Mouse (Mus musculus) MEL (cell line): ENCODE data around the gene Srcin1. TPM values are rescaled to one million over a fixed set of nuclear protein-coding genes. Genes with fewer than 3 reads are reported as not detected.

Source experiments
- DNase-seq: peaks from one replicate; pipeline ENCODE4 v3.0.0; 2011; ENCODE audit warnings: low read depth, low spot score
- H3K27ac ChIP-seq: 2 replicates; pipeline ENCODE4 v1.5.1; 2012; ENCODE audit warnings: low read depth, mild to moderate bottlenecking, control low read depth, low read length, moderate library complexity; ENCODE audit not compliant: control insufficient read depth
- H3K27me3 ChIP-seq, 2 experiments: fragments of 150-350 bp in 1 of 2; sonication (generic) in 1 of 2; 2 replicates each; pipeline ENCODE4 v1.6.1; 2012; ENCODE audit warnings: low read length in 2 of 2, mild to moderate bottlenecking in 2 of 2, improper control_type of control experiment in 1 of 2, moderate library complexity in 1 of 2; ENCODE audit not compliant: insufficient read depth in 2 of 2, control insufficient read depth in 1 of 2
- H3K36me3 ChIP-seq, 2 experiments: 2 replicates each; pipeline ENCODE4 v1.6.1; 2012 to 2014; ENCODE audit warnings: low read length in 2 of 2, improper control_type of control experiment in 1 of 2, inconsistent platforms in 1 of 2, mild to moderate bottlenecking in 1 of 2; ENCODE audit not compliant: insufficient read depth in 2 of 2, control insufficient read depth in 1 of 2
- H3K4me1 ChIP-seq, 2 experiments: fragments of 150-350 bp in 1 of 2; sonication (generic) in 1 of 2; 2 replicates each; pipeline ENCODE4 v1.6.1; 2012; ENCODE audit warnings: low read length in 2 of 2, improper control_type of control experiment in 1 of 2, mild to moderate bottlenecking in 1 of 2; ENCODE audit not compliant: insufficient read depth in 2 of 2, control insufficient read depth in 1 of 2
- H3K4me3 ChIP-seq, 2 experiments: fragments of 150-350 bp in 1 of 2; sonication (generic) in 1 of 2; 2 replicates each; pipeline ENCODE4 v1.5.1; 2012; ENCODE audit warnings: low read depth in 2 of 2, low read length in 2 of 2, mild to moderate bottlenecking in 2 of 2, moderate library complexity in 2 of 2, control low read depth in 1 of 2, improper control_type of control experiment in 1 of 2; ENCODE audit not compliant: control insufficient read depth in 1 of 2, insufficient read depth in 1 of 2
- H3K79me2 ChIP-seq: 2 replicates; pipeline ENCODE4 v1.6.1; 2012; ENCODE audit warnings: mild to moderate bottlenecking, low read length, moderate library complexity; ENCODE audit not compliant: control insufficient read depth, poor library complexity, insufficient read depth
- H3K9ac ChIP-seq: 2 replicates; pipeline ENCODE4 v1.6.1; 2012; ENCODE audit warnings: low read depth, mild to moderate bottlenecking, control low read depth, low read length, moderate library complexity; ENCODE audit not compliant: control insufficient read depth, poor library complexity, severe bottlenecking
- H3K9me3 ChIP-seq: fragments of 150-350 bp; sonication (generic); replicated peaks from 2 replicates; pipeline ENCODE4 v1.6.1; 2012; ENCODE audit warnings: mild to moderate bottlenecking, low read length, improper control_type of control experiment, moderate library complexity; ENCODE audit not compliant: insufficient read depth
- CTCF ChIP-seq, 3 experiments: IDR thresholded peaks in 2 of 3; conservative IDR thresholded peaks in 1 of 3; 2 replicates each; pipeline ENCODE4 v1.5.1; 2011 to 2012; ENCODE audit warnings: low read length in 3 of 3, low read depth in 2 of 3, mild to moderate bottlenecking in 2 of 3, improper control_type of control experiment in 1 of 3, inconsistent platforms in 1 of 3, mixed read lengths in 1 of 3, moderate library complexity in 1 of 3; ENCODE audit not compliant: control insufficient read depth in 1 of 3, insufficient read depth in 1 of 3, poor library complexity in 1 of 3, severe bottlenecking in 1 of 3
- E2F4 ChIP-seq: IDR thresholded peaks from 2 replicates; pipeline ENCODE4 v1.6.1; 2011; ENCODE audit warnings: low read depth, low read length, improper control_type of control experiment, borderline replicate concordance
- ELF1 ChIP-seq: IDR thresholded peaks from 2 replicates; pipeline ENCODE4 v1.6.1; 2014; ENCODE audit warnings: low read depth, mild to moderate bottlenecking, inconsistent platforms, low read length, improper control_type of control experiment, moderate library complexity
- ETS1 ChIP-seq: IDR thresholded peaks from 2 replicates; pipeline ENCODE4 v1.6.1; 2012; ENCODE audit warnings: low read depth, mild to moderate bottlenecking, inconsistent platforms, low read length, improper control_type of control experiment, moderate library complexity
- GABPA ChIP-seq: IDR thresholded peaks from 2 replicates; pipeline ENCODE4 v1.6.1; 2012; ENCODE audit warnings: low read depth, mild to moderate bottlenecking, inconsistent platforms, low read length, improper control_type of control experiment, moderate library complexity
- GATA1 ChIP-seq: IDR thresholded peaks from 2 replicates; pipeline ENCODE4 v1.6.1; 2011; ENCODE audit warnings: low read depth, low read length, improper control_type of control experiment
- HCFC1 ChIP-seq: IDR thresholded peaks from 2 replicates; pipeline ENCODE4 v1.6.1; 2012; ENCODE audit warnings: low read depth, mild to moderate bottlenecking, inconsistent platforms, low read length, improper control_type of control experiment, moderate library complexity
- KAT2A ChIP-seq: conservative IDR thresholded peaks from 2 replicates; pipeline ENCODE4 v1.6.1; 2012; ENCODE audit warnings: low read depth, low read length, improper control_type of control experiment, inconsistent platforms
- MAFK ChIP-seq: IDR thresholded peaks from 2 replicates; pipeline ENCODE4 v1.6.1; 2011; ENCODE audit warnings: low read depth, mild to moderate bottlenecking, low read length, improper control_type of control experiment, borderline replicate concordance
- MAZ ChIP-seq: IDR thresholded peaks from 2 replicates; pipeline ENCODE4 v1.6.1; 2012; ENCODE audit warnings: low read depth, mild to moderate bottlenecking, inconsistent platforms, low read length, improper control_type of control experiment
- MXI1 ChIP-seq: IDR thresholded peaks from 2 replicates; pipeline ENCODE4 v1.6.1; 2011; ENCODE audit warnings: mild to moderate bottlenecking, low read depth, low read length, improper control_type of control experiment
- POLR2AphosphoS2 ChIP-seq: IDR thresholded peaks from 2 replicates; pipeline ENCODE4 v1.6.1; 2011; ENCODE audit warnings: low read length, improper control_type of control experiment
- RAD21 ChIP-seq: IDR thresholded peaks from 2 replicates; pipeline ENCODE4 v1.6.1; 2011; ENCODE audit warnings: mild to moderate bottlenecking, low read depth, low read length, improper control_type of control experiment
- RCOR1 ChIP-seq: IDR thresholded peaks from 2 replicates; pipeline ENCODE4 v1.6.1; 2012; ENCODE audit warnings: low read depth, mild to moderate bottlenecking, inconsistent platforms, low read length, improper control_type of control experiment
- SIN3A ChIP-seq: IDR thresholded peaks from 2 replicates; pipeline ENCODE4 v1.6.1; 2012; ENCODE audit warnings: low read length, improper control_type of control experiment, inconsistent platforms
- TAL1 ChIP-seq: IDR thresholded peaks from 2 replicates; pipeline ENCODE4 v1.6.1; 2012; ENCODE audit warnings: mild to moderate bottlenecking, inconsistent platforms, low read length, moderate library complexity, mixed read lengths
- TBP ChIP-seq: IDR thresholded peaks from 2 replicates; pipeline ENCODE4 v1.8.0; 2011; ENCODE audit warnings: low read depth, low read length, improper control_type of control experiment
- UBTF ChIP-seq: IDR thresholded peaks from 2 replicates; pipeline ENCODE4 v1.6.1; 2012; ENCODE audit warnings: low read depth, mild to moderate bottlenecking, inconsistent platforms, low read length, improper control_type of control experiment, moderate library complexity, borderline replicate concordance; ENCODE audit not compliant: insufficient read depth
- USF2 ChIP-seq, 2 experiments: IDR thresholded peaks; 2 replicates each; pipeline ENCODE4 v1.6.1; 2011 to 2012; ENCODE audit warnings: improper control_type of control experiment in 2 of 2, low read length in 2 of 2, borderline replicate concordance in 1 of 2, inconsistent platforms in 1 of 2, low read depth in 1 of 2, mild to moderate bottlenecking in 1 of 2; ENCODE audit not compliant: insufficient read depth in 1 of 2
- ZMIZ1 ChIP-seq: IDR thresholded peaks from 2 replicates; pipeline ENCODE4 v1.6.1; 2012; ENCODE audit warnings: low read depth, mild to moderate bottlenecking, inconsistent platforms, low read length, improper control_type of control experiment, moderate library complexity
- ZNF384 ChIP-seq: IDR thresholded peaks from 2 replicates; pipeline ENCODE4 v1.6.1; 2012; ENCODE audit warnings: low read depth, mild to moderate bottlenecking, inconsistent platforms, low read length, improper control_type of control experiment
- polyA plus RNA-seq, 2 experiments: library from polyadenylated mRNA; stranded (reverse) in 1 of 2; unstranded in 1 of 2; fragments of >175 nt in 1 of 2; fragments of >200 nt in 1 of 2; gene quantifications; 2 replicates each; pipeline versions ENCODE4 v1.2.1 to v1.2.4; 2012; ENCODE audit warnings: low replicate concordance in 2 of 2, low read depth in 1 of 2; ENCODE audit not compliant: insufficient read length in 2 of 2, insufficient read depth in 1 of 2, missing spikeins in 1 of 2
- total RNA-seq: library from RNA; depleted of rRNA; stranded (reverse); fragments of 300-350 nt; gene quantifications from 2 replicates; pipeline ENCODE4 v1.2.3, GENCODE M21; 2012

The Srcin1 gene
- total and polyA plus RNA-seq, 3 experiments, result 0.04 to 0.10 TPM; not detected in 1

DNA sequence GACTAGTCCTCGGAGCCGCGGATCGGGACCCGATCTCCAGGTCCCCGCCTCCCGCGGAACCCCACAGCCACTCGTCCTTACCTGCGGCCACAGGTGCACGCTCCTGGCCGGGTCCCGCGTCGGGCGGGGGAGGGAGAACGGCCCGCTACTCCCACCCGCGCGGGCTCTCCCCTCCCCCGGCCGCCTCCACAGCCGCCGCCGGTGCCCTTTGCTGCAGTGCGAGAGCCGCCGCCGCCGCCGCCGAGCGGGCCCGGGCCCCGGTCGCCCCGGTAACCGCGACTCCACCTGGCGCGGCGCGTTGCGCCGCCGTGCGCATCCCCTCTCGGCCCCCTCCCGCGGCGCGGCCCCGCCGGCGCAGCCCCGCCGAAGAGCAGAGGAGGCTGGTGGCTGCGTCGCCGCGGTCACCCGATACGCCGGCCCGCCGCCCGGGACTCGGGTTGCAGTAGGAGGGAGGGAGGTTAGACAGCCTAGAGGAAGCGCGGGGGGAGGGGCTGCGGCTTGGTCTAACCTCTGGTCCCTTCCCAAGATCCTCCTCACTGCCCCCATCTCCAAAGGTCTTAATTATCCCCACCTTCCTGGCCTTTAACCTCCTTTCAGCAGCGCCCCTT is 29.1 kb downstream of the Srcin1 start:
- H3K36me3 ChIP-seq, result no peaks in the 10 kb centered on the region
- H3K27ac ChIP-seq, result no peak overlapping the region
- no peak overlapping the region for H3K4me3 ChIP-seq
- H3K79me2 ChIP-seq, result no peaks in the 10 kb centered on the region
- H3K4me1 ChIP-seq, result no peaks in the 10 kb centered on the region
- TF ChIP-seq RCOR1 (no peak), E2F4 (no peak), UBTF (no peak), KAT2A (no peak), TAL1 (no peak), ETS1 (no peak), POLR2AphosphoS2 (no peak), GATA1 (no peak), SIN3A (no peak), ZMIZ1 (no peak), GABPA (no peak)
- no peaks in the 10 kb centered on the region for H3K9me3 ChIP-seq
- no peak overlapping the region for H3K9ac ChIP-seq
- no peak for DNase-seq
- H3K27me3 ChIP-seq, result peaks cover 34 to 49% of the 10 kb centered on the region in 2 experiments

DNA sequence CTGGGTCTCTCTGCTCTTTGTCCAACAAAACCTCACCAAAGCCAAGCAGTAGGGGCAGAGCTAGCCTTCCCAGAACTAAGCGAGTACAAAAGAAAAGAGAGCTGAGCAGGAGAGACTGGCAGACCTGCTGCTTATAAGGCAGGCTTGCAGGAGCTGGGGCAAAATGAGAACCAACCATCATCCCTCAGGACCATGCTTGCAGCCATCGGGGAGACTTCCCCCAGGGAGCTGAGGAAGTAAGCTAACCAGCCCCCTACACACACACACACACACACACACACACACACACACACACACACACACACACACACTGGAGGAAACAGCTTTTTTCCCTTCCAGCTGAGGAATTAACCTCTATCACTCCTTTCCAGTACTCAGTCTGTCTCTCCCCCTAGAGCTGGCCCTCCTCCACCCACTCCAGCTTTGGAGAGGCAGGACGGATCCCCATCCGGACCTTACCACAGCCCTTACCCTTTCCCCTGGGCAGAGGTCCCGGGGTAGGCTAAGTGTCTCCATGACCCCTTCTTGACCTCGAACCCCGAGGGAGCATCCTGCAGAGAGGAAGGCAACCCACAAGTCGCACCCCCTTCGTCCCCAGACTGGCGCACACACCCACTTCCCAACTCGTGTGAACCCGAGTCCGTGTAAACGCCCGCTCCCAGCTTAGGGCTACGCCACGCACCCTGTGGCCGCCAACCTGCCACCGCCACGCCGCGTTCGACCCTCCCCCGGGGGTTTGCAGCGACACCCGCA is 30.0 kb downstream of the Srcin1 start:
- no peak overlapping the region for H3K27ac ChIP-seq
- TF ChIP-seq KAT2A (no peak), GATA1 (no peak), ZMIZ1 (no peak), ELF1 (no peak), MAFK (no peak), RAD21 (no peak), MXI1 (no peak), USF2 (IDR thresholded peaks at IDR 0.05; ENCODE audit: borderline replicate concordance in 1 of 2, insufficient read depth in 1 of 2, low read depth in 1 of 2, low read length in 2 of 2) (no peak), ZNF384 (no peak), RCOR1 (no peak), TBP (no peak), HCFC1 (no peak), CTCF (IDR thresholded peaks at IDR 0.05 in 2 of 3, conservative IDR thresholded peaks at IDR 0.05 in 1 of 3; ENCODE audit: control insufficient read depth in 1 of 3, insufficient read depth in 1 of 3, low read depth in 2 of 3, low read length in 3 of 3, poor library complexity in 1 of 3, severe bottlenecking in 1 of 3) (no peak), MAZ (no peak), GABPA (no peak), E2F4 (no peak)
- H3K9ac ChIP-seq, result no peak overlapping the region

More for the DNA sequence above, 30.0 kb downstream of the Srcin1 start:
- no peak for DNase-seq
- peaks cover 0 to under 1% of the 10 kb centered on the region in 2 experiments; a peak in 1 of 4 replicates for H3K4me1 ChIP-seq
- H3K79me2 ChIP-seq, result no peaks in the 10 kb centered on the region
- H3K9me3 ChIP-seq, result no peaks in the 10 kb centered on the region
- no peak overlapping the region for H3K4me3 ChIP-seq
- peaks cover 34 to 49% of the 10 kb centered on the region in 2 experiments for H3K27me3 ChIP-seq
- H3K36me3 ChIP-seq, result no peaks in the 10 kb centered on the region
